ENCODE assay signal across 16 mouse cellular contexts in the genomic region with DNA sequence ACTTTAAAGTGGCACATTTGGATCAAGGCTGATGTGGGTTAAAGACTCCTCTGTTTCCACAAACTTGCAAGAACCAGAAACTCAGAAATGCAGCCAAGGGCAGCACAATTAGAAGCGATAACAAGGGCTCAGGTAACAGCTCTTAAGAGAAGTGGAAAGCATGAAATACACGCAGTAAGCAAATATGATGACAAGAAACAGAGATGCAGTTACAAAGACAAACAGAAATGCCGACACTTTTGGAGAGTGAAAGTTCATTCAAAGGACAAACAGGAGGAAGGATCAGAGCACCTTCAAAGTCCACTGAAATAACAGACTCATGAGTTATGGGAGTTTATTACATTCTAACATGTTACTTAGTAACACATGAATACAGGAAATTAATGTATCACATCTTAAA. TPM values are rescaled to one million over a fixed set of nuclear protein-coding genes. Genes with fewer than 3 reads are reported as not detected.
"Had no signal": no experiment of that assay in that cellular context is flagged by ENCODE, and none has a peak within 500 bp of the region (broad histone marks: within the 10 kb centered on the region; RNA-seq: fewer than 3 reads in every experiment).

No protein-coding gene starts in this region.

- H3K27me3 ChIP-seq: kidney, embryonic 15.5 days; megakaryocyte, embryonic 14.5 days had no signal

- H3K4me2 ChIP-seq: kidney, embryonic 15.5 days; liver, embryonic 11.5 days had no signal

- DNase-seq: kidney, postnatal 10 days; kidney, postnatal 36 days; layer of hippocampus, postnatal 36 days; midbrain, embryonic 14.5 days; thymus, adult 18-20 months; thymus, postnatal 36 days had no signal

- ATAC-seq: intestine, postnatal 0 days had no signal

- H3K27ac ChIP-seq: kidney, embryonic 15.5 days; left cerebral cortex, adult 2 months; liver, embryonic 14.5 days; midbrain, embryonic 10.5 days had no signal

- H3K4me3 ChIP-seq: kidney, embryonic 15.5 days; left cerebral cortex, adult 2 months; megakaryocyte, embryonic 14.5 days; midbrain, embryonic 10.5 days had no signal

- H3K9me3 ChIP-seq: kidney, embryonic 15.5 days; megakaryocyte, embryonic 14.5 days; midbrain, embryonic 10.5 days had no signal

- H3K9ac ChIP-seq: kidney, embryonic 15.5 days; liver, embryonic 14.5 days had no signal

RNA-seq across cellular contexts. Expression of a gene that starts 20.3 kb away (rescaled TPM):
- polyA plus RNA-seq: limb, embryonic 11.5 days; liver, embryonic 11.5 days; midbrain, embryonic 10.5 days; midbrain, embryonic 14.5 days; neural tube, embryonic 14.5 days; testis, adult 2 months had no signal
